Mouse (Mus musculus) embryonic facial prominence, embryonic 11.5 days (tissue): ENCODE data around the gene Gm16513. TPM values are rescaled to one million over a fixed set of nuclear protein-coding genes. Genes with fewer than 3 reads are reported as not detected.
"Not testable (repeated sequence)": the region's sequence is repeated elsewhere in the genome, so short reads cannot be mapped to it uniquely, and the experiment has no call there.

Experiments used
- ATAC-seq: fragments of 200-750 bp; cut with Nextera tagmentation; replicated peaks from 2 replicates; pipeline ENCODE4 v1.8.0; 2017; ENCODE audit warnings: low read depth; ENCODE audit not compliant: insufficient number of reproducible peaks, low FRiP score, low TSS enrichment
- DNase-seq: peaks from one replicate; pipeline ENCODE4 v3.0.0-alpha.2; 2015; ENCODE audit warnings: low spot score
- H3K27ac ChIP-seq: fragments of 300-500 bp; sonication (generic); replicated peaks from 2 replicates; pipeline ENCODE4 v1.5.1; 2014; ENCODE audit warnings: mild to moderate bottlenecking, low read depth, low read length, control low read depth
- H3K27me3 ChIP-seq: fragments of 300-500 bp; sonication (generic); 2 replicates; pipeline ENCODE4 v1.6.1; 2014; ENCODE audit warnings: mild to moderate bottlenecking, low read length, moderate library complexity, mixed read lengths; ENCODE audit not compliant: control insufficient read depth, insufficient read depth
- H3K36me3 ChIP-seq: fragments of 300-500 bp; sonication (generic); replicated peaks from 2 replicates; pipeline ENCODE4 v1.6.1; 2014; ENCODE audit warnings: low read depth, mild to moderate bottlenecking, low read length, moderate library complexity, mixed read lengths; ENCODE audit not compliant: control insufficient read depth, insufficient read depth
- H3K4me1 ChIP-seq: fragments of 300-500 bp; sonication (generic); 2 replicates; pipeline ENCODE4 v1.6.1; 2014; ENCODE audit warnings: low read length, mixed read lengths; ENCODE audit not compliant: control insufficient read depth, insufficient read depth
- H3K4me2 ChIP-seq: fragments of 300-500 bp; sonication (generic); 2 replicates; pipeline ENCODE4 v1.6.1; 2014; ENCODE audit warnings: low read depth, mild to moderate bottlenecking, control low read depth, low read length, moderate library complexity
- H3K4me3 ChIP-seq: fragments of 300-500 bp; sonication (generic); 2 replicates; pipeline ENCODE4 v1.5.1; 2014; ENCODE audit warnings: low read depth, low read length, control low read depth
- H3K9ac ChIP-seq: fragments of 300-500 bp; sonication (generic); replicated peaks from 2 replicates; pipeline ENCODE4 v1.6.1; 2014; ENCODE audit warnings: mild to moderate bottlenecking, control low read depth, low read length
- H3K9me3 ChIP-seq: fragments of 300-500 bp; sonication (generic); replicated peaks from 2 replicates; pipeline ENCODE4 v1.6.1; 2016; ENCODE audit warnings: mild to moderate bottlenecking, low read length, inconsistent platforms, mixed read lengths; ENCODE audit not compliant: control insufficient read depth
- WGBS: fragments of 180-500 bp; shearing (Covaris S2); extraction: QIAGEN DNeasy Blood & Tissue Kit; methylation state at CpG from one replicate; pipeline ENCODE4 v1.1.7; 2014; 5-methylcytosine and 5-hydroxymethylcytosine counted together
- polyA plus RNA-seq: library from polyadenylated mRNA; unstranded; fragments of >200 nt; fragmentation: Nextera tagmentation; extraction: Ambion mirVana; gene quantifications from 2 replicates; pipeline ENCODE4 v1.2.1, GENCODE M21; 2014

Gm16513 gene
- not detected in 2 replicates for polyA plus RNA-seq

GRCm38 (mm10) chr5:95182324-95182723 is at the start of gene Gm16513:
Gene Gm16513 (plus strand): TSS chr5:95182624.
- H3K4me1 ChIP-seq, DNase-seq, H3K9me3 ChIP-seq, ATAC-seq, H3K36me3 ChIP-seq, H3K27me3 ChIP-seq, H3K9ac ChIP-seq, H3K4me2 ChIP-seq, H3K4me3 ChIP-seq, H3K27ac ChIP-seq: not testable (repeated sequence)
- no CpG with 5 or more reads among the region's 1 CpGs for WGBS

Other genes with a start within 250 kb of the Gm16513 start
- not detected in 2 replicates for gene Gm6367, start 194.0 kb upstream of the Gm16513 start, polyA plus RNA-seq
- not detected in 2 replicates for gene Gm7942, start 75.7 kb upstream of the Gm16513 start, polyA plus RNA-seq
- not detected in 2 replicates for gene Gm10424, start 90.1 kb downstream of the Gm16513 start, polyA plus RNA-seq
- not detected in 2 replicates for gene Gm3259, start 123.3 kb downstream of the Gm16513 start, polyA plus RNA-seq